Mouse (Mus musculus): ENCODE measurements around the gene Nol11.

DNA sequence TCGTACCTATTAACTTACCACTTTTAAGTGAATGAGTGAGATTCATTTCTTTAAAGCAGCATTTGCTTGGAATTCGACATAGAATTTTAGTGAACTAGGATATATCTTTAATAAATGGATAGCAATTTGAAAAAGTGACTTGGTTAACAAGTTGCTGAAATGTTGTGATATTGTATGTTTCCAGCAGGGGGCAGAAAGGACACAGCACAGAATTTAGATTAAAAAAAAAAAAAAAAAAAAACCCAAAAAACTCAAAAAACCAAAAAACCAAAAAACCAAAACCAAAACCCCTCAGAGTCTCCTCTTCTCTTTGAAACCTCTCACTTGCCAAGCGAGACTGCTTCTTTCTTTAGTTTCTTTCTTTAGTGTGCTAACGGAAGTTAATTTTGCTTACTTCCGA is 24.6 kb upstream of the Nol11 start:
- TF ChIP-seq CTCF (IDR thresholded peaks at IDR 0.05; ENCODE audit: borderline replicate concordance, control insufficient read depth, extremely low read depth, insufficient read depth, low read length, poor library complexity) = no peak
- no peak for TF ChIP-seq POLR2A (IDR thresholded peaks at IDR 0.05; ENCODE audit: control insufficient read depth, extremely low read depth, insufficient read depth, low read length, poor library complexity)

All from thymus, adult 2 months (tissue).